Mouse (Mus musculus) hindbrain, embryonic 11.5 days (tissue): ENCODE measurements at regions not wholly inside any gene's neighbourhood (a gene's known extent, or its start where the extent isn't known, plus 50 kb on each side); places are given as distances from the start of the nearest gene placed in this dataset.
"Not testable (repeated sequence)": the region's sequence is repeated elsewhere in the genome, so short reads cannot be mapped to it uniquely, and the experiment has no call there.

Source experiments
- ATAC-seq: fragments of 200-750 bp; cut with Nextera tagmentation; 2 replicates; pipeline ENCODE4 v1.8.0; 2017; ENCODE audit warnings: mild to moderate bottlenecking, moderate TSS enrichment, moderate library complexity; ENCODE audit not compliant: low FRiP score
- DNase-seq: peaks from one replicate; pipeline ENCODE4 v3.0.0-alpha.2; 2015; ENCODE audit warnings: low spot score
- H3K27ac ChIP-seq: fragments of 300-500 bp; sonication (generic); 2 replicates; pipeline ENCODE4 v1.5.1; 2014; ENCODE audit warnings: mild to moderate bottlenecking, low read depth, low read length
- H3K27me3 ChIP-seq: fragments of 300-500 bp; sonication (generic); 2 replicates; pipeline ENCODE4 v1.6.1; 2014; ENCODE audit warnings: mild to moderate bottlenecking, low read length, moderate library complexity, mixed read lengths; ENCODE audit not compliant: control insufficient read depth, insufficient read depth
- H3K36me3 ChIP-seq: fragments of 300-500 bp; sonication (generic); 2 replicates; pipeline ENCODE4 v1.6.1; 2014; ENCODE audit warnings: mild to moderate bottlenecking, low read length, moderate library complexity, mixed read lengths; ENCODE audit not compliant: control insufficient read depth, insufficient read depth
- H3K4me1 ChIP-seq: fragments of 300-500 bp; sonication (generic); replicated peaks from 2 replicates; pipeline ENCODE4 v1.6.1; 2014; ENCODE audit warnings: low read length, mixed read lengths; ENCODE audit not compliant: control insufficient read depth, insufficient read depth
- H3K4me2 ChIP-seq: fragments of 300-500 bp; sonication (generic); replicated peaks from 2 replicates; pipeline ENCODE4 v1.6.1; 2014; ENCODE audit warnings: mild to moderate bottlenecking, low read depth, low read length
- H3K4me3 ChIP-seq: fragments of 300-500 bp; sonication (generic); 2 replicates; pipeline ENCODE4 v1.5.1; 2014; ENCODE audit warnings: low read depth, low read length
- H3K9ac ChIP-seq: fragments of 300-500 bp; sonication (generic); 2 replicates; pipeline ENCODE4 v1.6.1; 2014; ENCODE audit warnings: low read depth, low read length
- H3K9me3 ChIP-seq: fragments of 300-500 bp; sonication (generic); 2 replicates; pipeline ENCODE4 v1.6.1; 2016; ENCODE audit warnings: low read length; ENCODE audit not compliant: control insufficient read depth
- WGBS: fragments of 180-500 bp; shearing (Covaris S2); extraction: QIAGEN DNeasy Blood & Tissue Kit; methylation state at CpG from one replicate; pipeline ENCODE4 v1.1.7; 2014; 5-methylcytosine and 5-hydroxymethylcytosine counted together

GRCm38 (mm10) chr3:21908828-21909227 is 167.6 kb upstream of the Tbl1xr1 start:
- Histone ChIP-seq H3K9ac (no peak overlapping the region), H3K9me3 (no peaks in the 10 kb centered on the region), H3K27ac (no peak overlapping the region), H3K36me3 (no peaks in the 10 kb centered on the region), H3K4me2 (no peak overlapping the region), H3K4me1 (no peaks in the 10 kb centered on the region), H3K4me3 (no peak overlapping the region), H3K27me3 (no peaks in the 10 kb centered on the region)
- no peak for ATAC-seq
- WGBS: 92% methylated on average over 4 of the region's 4 CpGs
- no peak for DNase-seq

- H3K27ac ChIP-seq: no peak overlapping the region
- no peak overlapping the region for H3K9ac ChIP-seq
- WGBS: 59% methylated on average over 1 of the region's 1 CpGs
- no peak for ATAC-seq
- H3K4me1 ChIP-seq: no peaks in the 10 kb centered on the region
- no peak for DNase-seq
- no peak overlapping the region for H3K4me3 ChIP-seq
- no peaks in the 10 kb centered on the region for H3K9me3 ChIP-seq
- H3K27me3 ChIP-seq: no peaks in the 10 kb centered on the region
- H3K4me2 ChIP-seq: no peak overlapping the region
- H3K36me3 ChIP-seq: no peaks in the 10 kb centered on the region
These were observed 166.4 kb upstream of the Tbl1xr1 start for GRCm38 (mm10) chr3:21910080-21910479.

- Histone ChIP-seq H3K4me1 (no peaks in the 10 kb centered on the region), H3K9ac (no peak overlapping the region), H3K27ac (no peak overlapping the region), H3K27me3 (no peaks in the 10 kb centered on the region), H3K9me3 (no peaks in the 10 kb centered on the region), H3K4me2 (no peak overlapping the region), H3K4me3 (no peak overlapping the region), H3K36me3 (no peaks in the 10 kb centered on the region)
- ATAC-seq (no peak), DNase-seq (no peak)
These were observed 165.4 kb upstream of the Tbl1xr1 start for GRCm38 (mm10) chr3:21911071-21911470.

- WGBS: 81% methylated on average over 9 of the region's 9 CpGs
- DNase-seq (peak; percentile 4), ATAC-seq (no peak)
- Histone ChIP-seq H3K9me3 (no peaks in the 10 kb centered on the region), H3K4me3 (no peak overlapping the region), H3K9ac (no peak overlapping the region), H3K36me3 (no peaks in the 10 kb centered on the region), H3K27me3 (no peaks in the 10 kb centered on the region), H3K27ac (no peak overlapping the region), H3K4me1 (no peaks in the 10 kb centered on the region), H3K4me2 (no peak overlapping the region)
These were observed 159.1 kb upstream of the Tbl1xr1 start for GRCm38 (mm10) chr3:21917228-21917910.

- Histone ChIP-seq H3K9ac (no peak overlapping the region), H3K27me3 (no peaks in the 10 kb centered on the region), H3K27ac (no peak overlapping the region), H3K4me2 (no peak overlapping the region), H3K4me3 (no peak overlapping the region), H3K4me1 (no peaks in the 10 kb centered on the region), H3K9me3 (no peaks in the 10 kb centered on the region), H3K36me3 (no peaks in the 10 kb centered on the region)
- DNase-seq (no peak), ATAC-seq (no peak)
- WGBS: 86% methylated on average over 10 of the region's 10 CpGs
These were observed 158.0 kb upstream of the Tbl1xr1 start for GRCm38 (mm10) chr3:21918431-21918830.

- no peak for DNase-seq
- 94% methylated on average over 7 of the region's 7 CpGs for WGBS
These were observed 156.5 kb upstream of the Tbl1xr1 start for GRCm38 (mm10) chr3:21919931-21920330.

GRCm38 (mm10) chr3:21931951-21932350 is 144.5 kb upstream of the Tbl1xr1 start:
- Histone ChIP-seq H3K27me3 (no peaks in the 10 kb centered on the region), H3K4me1 (peaks cover 8% of the 10 kb centered on the region; the same call in 1 of the 2 replicates), H3K4me3 (no peak overlapping the region), H3K27ac (no peak overlapping the region), H3K4me2 (no peak overlapping the region), H3K36me3 (no peaks in the 10 kb centered on the region), H3K9me3 (no peaks in the 10 kb centered on the region), H3K9ac (no peak overlapping the region)
- DNase-seq (no peak), ATAC-seq (no peak)
- 93% methylated on average over 6 of the region's 6 CpGs for WGBS

More at GRCm38 (mm10) chr3:21919931-21920330, 156.5 kb upstream of the Tbl1xr1 start:
- H3K4me3 ChIP-seq: no peak overlapping the region
- H3K36me3 ChIP-seq: no peaks in the 10 kb centered on the region
- no peak overlapping the region for H3K27ac ChIP-seq
- H3K9ac ChIP-seq: no peak overlapping the region
- ATAC-seq: no peak
- H3K27me3 ChIP-seq: no peaks in the 10 kb centered on the region
- no peak overlapping the region for H3K4me2 ChIP-seq
- no peaks in the 10 kb centered on the region for H3K4me1 ChIP-seq
- no peaks in the 10 kb centered on the region for H3K9me3 ChIP-seq

- DNase-seq, ATAC-seq: not testable (repeated sequence)
- WGBS: 83% methylated on average over 8 of the region's 8 CpGs
These were observed 143.8 kb upstream of the Tbl1xr1 start for GRCm38 (mm10) chr3:21932696-21933095.

GRCm38 (mm10) chr3:21934731-21935271 is 141.7 kb upstream of the Tbl1xr1 start:
- H3K4me2 ChIP-seq: peak overlapping the region; percentile 14

More at GRCm38 (mm10) chr3:21932696-21933095, 143.8 kb upstream of the Tbl1xr1 start:
- H3K4me3 ChIP-seq, H3K27me3 ChIP-seq, H3K36me3 ChIP-seq, H3K9me3 ChIP-seq, H3K4me1 ChIP-seq, H3K9ac ChIP-seq, H3K27ac ChIP-seq, H3K4me2 ChIP-seq: not testable (repeated sequence)

More at GRCm38 (mm10) chr3:21934731-21935271, 141.7 kb upstream of the Tbl1xr1 start:
- H3K9ac ChIP-seq: 0 out of 2 replicates have a peak overlapping the region, but pooled peaks have one; percentile 37
- ATAC-seq: peak; percentile 25
- DNase-seq: peak; percentile 37
- no peaks in the 10 kb centered on the region for H3K9me3 ChIP-seq
- H3K27me3 ChIP-seq: no peaks in the 10 kb centered on the region
- no peaks in the 10 kb centered on the region for H3K36me3 ChIP-seq
- peak overlapping the region; percentile 70 for H3K27ac ChIP-seq
- peaks cover 8% of the 10 kb centered on the region; the same call in 1 of the 2 replicates for H3K4me1 ChIP-seq
- no peak overlapping the region for H3K4me3 ChIP-seq
- WGBS: under 1% methylated on average over 5 of the region's 5 CpGs
